Mouse (Mus musculus) midbrain, postnatal 0 days (tissue): ENCODE results near the gene Ddr2. TPM values are rescaled to one million over a fixed set of nuclear protein-coding genes. Genes with fewer than 3 reads are reported as not detected.

Experiments used
- ATAC-seq: fragments of 200-750 bp; cut with Nextera tagmentation; 2 replicates; pipeline ENCODE4 v1.8.0; 2017; ENCODE audit warnings: moderate number of reproducible peaks, mild to moderate bottlenecking, moderate TSS enrichment, moderate library complexity; ENCODE audit not compliant: low FRiP score
- DNase-seq: peaks from one replicate; pipeline ENCODE4 v3.0.0-alpha.2; 2015; ENCODE audit warnings: low spot score
- H3K27ac ChIP-seq: fragments of 300-500 bp; sonication (generic); 2 replicates; pipeline ENCODE4 v1.5.1; 2014; ENCODE audit warnings: low read depth, mild to moderate bottlenecking, low read length, mixed read lengths
- H3K27me3 ChIP-seq: fragments of 300-500 bp; sonication (generic); 2 replicates; pipeline ENCODE4 v1.6.1; 2014; ENCODE audit warnings: low read length, control low read depth, mixed read lengths; ENCODE audit not compliant: insufficient read depth
- H3K36me3 ChIP-seq: fragments of 300-500 bp; sonication (generic); 2 replicates; pipeline ENCODE4 v1.6.1; 2014; ENCODE audit warnings: low read length, control low read depth, mixed read lengths; ENCODE audit not compliant: insufficient read depth
- H3K4me1 ChIP-seq: fragments of 300-500 bp; sonication (generic); 2 replicates; pipeline ENCODE4 v1.6.1; 2014; ENCODE audit warnings: mild to moderate bottlenecking, control low read depth, antibody characterized with exemption, low read length, mixed read lengths; ENCODE audit not compliant: insufficient read depth
- H3K4me2 ChIP-seq: fragments of 300-500 bp; sonication (generic); 2 replicates; pipeline ENCODE4 v1.6.1; 2014; ENCODE audit warnings: low read depth, mild to moderate bottlenecking, low read length, mixed read lengths; ENCODE audit not compliant: poor library complexity, severe bottlenecking
- H3K4me3 ChIP-seq: fragments of 300-500 bp; sonication (generic); 2 replicates; pipeline ENCODE4 v1.5.1; 2014; ENCODE audit warnings: low read depth, mild to moderate bottlenecking, low read length, moderate library complexity
- H3K9ac ChIP-seq: fragments of 300-500 bp; sonication (generic); replicated peaks from 2 replicates; pipeline ENCODE4 v1.6.1; 2014; ENCODE audit warnings: mild to moderate bottlenecking, low read length, moderate library complexity, mixed read lengths; ENCODE audit not compliant: poor library complexity, severe bottlenecking
- H3K9me3 ChIP-seq: fragments of 300-500 bp; sonication (generic); 2 replicates; pipeline ENCODE4 v1.6.1; 2016; ENCODE audit warnings: low read length, control low read depth
- CTCF ChIP-seq: IDR thresholded peaks from 2 replicates; pipeline ENCODE4 v1.5.1; 2016; ENCODE audit warnings: antibody characterized with exemption, mild to moderate bottlenecking
- WGBS: fragments of 180-500 bp; shearing (Covaris S2); extraction: QIAGEN DNeasy Blood & Tissue Kit; methylation state at CpG from one replicate; pipeline ENCODE4 v1.1.7; 2014; 5-methylcytosine and 5-hydroxymethylcytosine counted together
- polyA plus RNA-seq: library from polyadenylated mRNA; unstranded; fragments of >200 nt; fragmentation: Nextera tagmentation; extraction: Ambion mirVana; gene quantifications from 2 replicates; pipeline ENCODE4 v1.2.1, GENCODE M21; 2015
- total RNA-seq: library from RNA; depleted of rRNA; stranded (reverse); fragments of >200 nt; gene quantifications from 2 replicates; pipeline ENCODE4 v1.2.3, GENCODE M21; 2014

Gene Ddr2
- total and polyA plus RNA-seq, 2 experiments from 2014 or later = 8.0 to 8.2 TPM

DNA sequence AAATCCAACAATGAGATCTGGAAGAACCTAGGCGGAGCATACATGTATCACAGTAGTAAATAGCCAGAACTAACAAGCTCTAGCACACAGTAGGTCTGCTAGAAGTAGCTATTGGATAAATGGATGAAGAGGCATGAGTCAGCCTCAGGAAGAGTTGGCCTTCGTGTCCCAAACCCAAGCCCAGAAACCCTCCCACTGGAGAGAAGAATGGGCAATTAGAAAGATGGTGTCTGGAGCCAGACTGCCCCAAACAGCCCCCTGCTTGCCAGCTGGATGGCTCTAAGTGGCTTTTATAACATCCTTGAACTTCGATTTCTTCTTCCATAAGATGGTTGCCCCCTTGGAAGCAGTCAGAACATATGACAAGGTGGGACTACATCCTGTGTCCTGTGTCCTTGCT lies 53.6 kb downstream of the Ddr2 start:
- 0 out of 2 replicates have a peak, but pooled peaks cover 3% of the 10 kb centered on the region for H3K9me3 ChIP-seq
- no peak overlapping the region for H3K27ac ChIP-seq
- DNase-seq = no peak
- H3K9ac ChIP-seq = no peak overlapping the region
- no peak for TF ChIP-seq CTCF
- no peak overlapping the region for H3K4me2 ChIP-seq
- no peak overlapping the region for H3K4me3 ChIP-seq
- H3K4me1 ChIP-seq = no peaks in the 10 kb centered on the region
- no peak for ATAC-seq
- no peaks in the 10 kb centered on the region for H3K36me3 ChIP-seq
- 82% methylated on average over 3 of the region's 3 CpGs for WGBS
- no peaks in the 10 kb centered on the region for H3K27me3 ChIP-seq

DNA sequence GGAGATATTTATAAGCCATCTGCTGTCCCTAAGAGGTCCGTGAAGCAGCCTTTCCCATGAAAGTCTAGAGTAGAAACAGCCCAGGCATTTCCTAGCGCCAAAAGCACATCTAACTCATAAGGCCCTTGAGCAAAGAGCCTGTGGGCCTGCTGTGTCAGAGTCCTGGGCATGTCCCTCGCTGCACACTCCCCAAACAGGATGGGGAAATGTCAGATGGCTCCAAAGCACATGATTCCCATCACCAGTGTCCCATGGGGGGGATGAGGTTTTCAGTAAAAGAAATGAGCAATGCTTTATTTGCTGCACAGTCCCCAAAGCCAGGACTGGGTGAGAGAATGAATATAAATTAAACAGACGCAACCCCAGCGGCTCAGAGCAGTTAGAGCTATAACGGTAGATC lies 54.3 kb downstream of the Ddr2 start:
- Histone ChIP-seq H3K27ac (no peak overlapping the region), H3K4me1 (no peaks in the 10 kb centered on the region), H3K9me3 (0 out of 2 replicates have a peak, but pooled peaks cover 3% of the 10 kb centered on the region), H3K36me3 (no peaks in the 10 kb centered on the region), H3K27me3 (no peaks in the 10 kb centered on the region), H3K4me3 (no peak overlapping the region), H3K4me2 (no peak overlapping the region), H3K9ac (no peak overlapping the region)
- WGBS = 62% methylated on average over 6 of the region's 6 CpGs
- TF ChIP-seq CTCF = no peak
- no peak for ATAC-seq
- DNase-seq = peak; percentile 19

DNA sequence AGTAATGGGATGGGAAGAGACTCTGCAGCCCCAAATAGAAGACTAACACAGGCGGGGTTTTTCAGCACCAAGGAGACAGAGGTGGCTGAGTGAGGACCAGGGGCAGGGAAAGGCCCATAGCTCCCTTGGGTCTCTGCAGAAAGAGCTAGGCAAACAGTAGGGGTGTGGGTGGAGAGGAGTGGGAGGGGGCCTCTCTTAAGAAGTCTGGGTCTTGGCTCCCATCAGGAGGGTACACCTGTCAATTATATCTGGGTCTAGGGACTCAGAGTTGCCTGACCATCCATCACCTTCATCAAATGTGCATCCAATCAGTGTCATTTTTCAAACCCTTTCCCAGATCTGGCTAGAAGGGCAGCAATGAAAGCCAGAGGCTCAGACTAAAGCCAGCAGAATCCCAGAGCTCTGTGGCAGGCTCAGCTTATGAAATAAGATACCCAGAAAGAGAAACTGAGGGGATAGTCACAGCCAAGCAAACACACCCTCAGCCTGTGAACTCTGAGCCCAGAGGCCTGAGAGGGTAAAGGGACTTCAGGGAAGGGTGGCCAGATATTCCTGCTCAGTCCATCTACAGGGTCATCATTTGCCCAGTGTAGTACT lies 58.0 kb downstream of the Ddr2 start:
- Histone ChIP-seq H3K9me3 (no peaks in the 10 kb centered on the region), H3K36me3 (no peaks in the 10 kb centered on the region), H3K4me2 (no peak overlapping the region), H3K9ac (no peak overlapping the region), H3K4me3 (no peak overlapping the region), H3K4me1 (no peaks in the 10 kb centered on the region), H3K27ac (no peak overlapping the region), H3K27me3 (no peaks in the 10 kb centered on the region)
- DNase-seq (no peak), ATAC-seq (no peak)
- WGBS = 89% methylated on average over 1 of the region's 1 CpGs
- TF ChIP-seq CTCF = no peak

DNA sequence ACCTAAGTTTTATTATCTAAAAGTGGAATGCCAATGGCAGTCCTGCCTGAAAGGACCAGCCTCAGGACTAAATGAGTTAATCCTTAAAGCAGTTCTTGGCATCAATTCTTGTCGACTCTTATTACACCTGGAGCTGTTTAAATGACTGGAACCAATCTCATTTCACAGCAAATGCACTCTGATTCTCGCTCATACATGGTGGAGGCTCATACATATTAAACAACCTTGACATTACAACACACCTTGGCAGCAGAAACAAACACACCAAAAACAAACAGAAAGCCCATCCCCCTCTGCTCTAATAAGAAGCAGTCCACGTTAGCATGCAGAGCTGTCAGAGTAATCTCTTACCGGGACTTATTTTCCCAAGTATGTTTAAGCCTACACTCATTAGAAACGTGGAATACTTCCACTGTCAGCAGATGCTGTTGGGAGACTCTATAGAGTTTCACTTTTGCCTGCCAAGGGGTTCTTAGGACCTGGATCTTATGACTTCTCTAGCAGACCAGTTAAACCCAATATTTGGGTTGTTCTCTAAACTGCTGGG lies 58.9 kb downstream of the Ddr2 start:
- DNase-seq (peak; percentile 24), ATAC-seq (no peak; the same call in 1 of the 2 replicates)
- Histone ChIP-seq H3K9ac (no peak overlapping the region), H3K27ac (0 out of 2 replicates have a peak overlapping the region, but pooled peaks have one; percentile 14), H3K4me3 (no peak overlapping the region), H3K9me3 (no peaks in the 10 kb centered on the region), H3K4me1 (no peaks in the 10 kb centered on the region), H3K4me2 (no peak overlapping the region), H3K27me3 (no peaks in the 10 kb centered on the region), H3K36me3 (no peaks in the 10 kb centered on the region)
- 31% methylated on average over 5 of the region's 5 CpGs for WGBS
- no peak for TF ChIP-seq CTCF

DNA sequence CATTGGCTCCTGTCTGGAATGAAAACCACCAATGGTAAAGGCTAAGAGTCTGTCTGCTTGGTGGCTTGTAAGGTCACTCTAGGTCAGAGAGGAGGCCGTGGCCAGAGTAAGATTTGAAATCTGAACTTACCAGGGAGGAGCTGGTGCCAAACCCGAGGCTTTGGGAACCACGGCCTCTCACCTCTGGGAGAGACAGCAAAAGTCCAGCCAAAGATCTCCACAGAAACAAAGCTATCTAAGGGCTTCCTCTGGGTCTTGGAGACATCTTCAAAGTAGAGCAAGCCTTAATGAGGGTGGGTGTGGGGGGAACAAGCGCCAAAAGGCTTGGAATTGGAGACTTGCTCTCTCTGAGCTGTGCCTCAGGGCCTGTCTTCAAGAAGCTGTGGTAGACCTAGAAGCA lies 62.1 kb downstream of the Ddr2 start:
- Histone ChIP-seq H3K27me3 (no peaks in the 10 kb centered on the region), H3K9me3 (no peaks in the 10 kb centered on the region), H3K36me3 (no peaks in the 10 kb centered on the region), H3K4me2 (no peak overlapping the region), H3K4me3 (no peak overlapping the region), H3K9ac (no peak overlapping the region), H3K4me1 (no peaks in the 10 kb centered on the region), H3K27ac (no peak overlapping the region)
- TF ChIP-seq CTCF = no peak
- DNase-seq (no peak), ATAC-seq (no peak)
- 85% methylated on average over 4 of the region's 4 CpGs for WGBS

DNA sequence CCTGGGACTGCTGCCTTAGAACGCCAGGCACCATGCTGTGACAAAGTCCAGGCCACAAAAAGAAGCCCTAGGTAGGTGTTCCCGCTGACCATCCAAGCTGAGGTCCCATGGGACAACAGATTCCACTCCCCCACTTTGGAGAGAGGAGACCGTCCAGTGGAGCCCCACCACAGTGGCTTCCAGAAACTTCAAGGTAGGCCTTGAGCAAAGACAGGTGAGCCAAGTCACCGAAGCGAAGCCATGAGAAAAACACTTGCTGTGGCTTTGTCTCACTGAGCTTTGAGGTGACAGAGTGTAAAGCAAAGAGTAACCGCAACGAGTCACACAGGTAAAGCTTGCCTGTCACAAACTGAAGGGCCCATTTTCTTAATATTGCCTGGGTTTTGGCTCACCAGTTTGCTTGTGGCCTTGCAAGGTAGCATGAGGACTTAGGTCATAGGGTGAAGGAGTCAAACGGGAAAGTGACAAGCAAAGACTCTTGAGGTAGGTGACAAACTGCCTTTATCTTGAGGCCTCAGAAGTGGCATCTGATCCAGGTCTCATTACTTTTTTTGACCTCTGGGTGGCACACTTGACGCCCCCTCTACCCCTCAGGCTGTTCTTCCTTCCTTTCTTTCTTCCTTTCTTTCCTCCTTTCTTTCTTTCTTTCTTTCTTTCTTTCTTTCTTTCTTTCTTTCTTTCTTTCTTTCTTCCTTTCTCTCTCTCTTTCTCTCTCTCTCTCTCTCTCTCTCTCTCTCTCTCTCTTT lies 65.7 kb downstream of the Ddr2 start:
- Histone ChIP-seq H3K27ac (no peak overlapping the region), H3K36me3 (no peaks in the 10 kb centered on the region), H3K4me3 (no peak overlapping the region), H3K4me1 (no peaks in the 10 kb centered on the region), H3K27me3 (no peaks in the 10 kb centered on the region), H3K9ac (no peak overlapping the region), H3K9me3 (no peaks in the 10 kb centered on the region), H3K4me2 (no peak overlapping the region)
- ATAC-seq = no peak
- 79% methylated on average over 9 of the region's 9 CpGs for WGBS
- TF ChIP-seq CTCF = no peak
- DNase-seq = no peak
